Mouse (Mus musculus) stomach, postnatal 0 days (tissue): Measurements from ENCODE around the gene Fndc9.

Source experiments
- CTCF ChIP-seq: IDR thresholded peaks from 2 replicates; pipeline ENCODE4 v1.5.1; 2016; ENCODE audit warnings: antibody characterized with exemption, low read depth, mild to moderate bottlenecking, moderate library complexity
- EP300 ChIP-seq: optimal IDR thresholded peaks from 2 replicates; pipeline ENCODE3; 2016; ENCODE audit warnings: antibody characterized with exemption

GRCm38 (mm10) chr11:46288091-46288490, 52.8 kb downstream of the Fndc9 start:
- no peak for TF ChIP-seq CTCF
- no peak for TF ChIP-seq EP300
